Mouse (Mus musculus) CD4-positive, CD25-positive, alpha-beta regulatory T cell, adult 4 months (primary cell): Measurements from ENCODE around the gene Car10. TPM values are rescaled to one million over a fixed set of nuclear protein-coding genes. Genes with fewer than 3 reads are reported as not detected.

Experiments
- ATAC-seq: one replicate; pipeline ENCODE4 v1.8.0; 2017
- polyA plus RNA-seq, 2 experiments: library from polyadenylated mRNA; unstranded; fragments of 100-300 nt; shearing (Covaris generic); gene quantifications; one replicate each; pipeline ENCODE4 v1.2.1; 2017

Gene Car10
- polyA plus RNA-seq, 2 experiments from 2014 or later, result not detected

- ATAC-seq, result no peak
Observed at GRCm38 (mm10) chr11:93590652-93591051, 492.8 kb downstream of the Car10 start.

- no peak for ATAC-seq
Observed at GRCm38 (mm10) chr11:93594033-93594432, 496.2 kb downstream of the Car10 start.

- no peak for ATAC-seq
Observed at GRCm38 (mm10) chr11:93598175-93598574, 500.3 kb downstream of the Car10 start.

GRCm38 (mm10) chr11:93599755-93600154 is 501.9 kb downstream of the Car10 start:
- no peak for ATAC-seq

GRCm38 (mm10) chr11:93603575-93603974 is 505.7 kb downstream of the Car10 start:
- ATAC-seq, result no peak

- no peak for ATAC-seq
Observed at GRCm38 (mm10) chr11:93607111-93607510, 509.3 kb downstream of the Car10 start.

GRCm38 (mm10) chr11:93608716-93609115 is 510.9 kb downstream of the Car10 start:
- no peak for ATAC-seq

- ATAC-seq, result no peak
Observed at GRCm38 (mm10) chr11:93612071-93612470, 514.2 kb downstream of the Car10 start.

- ATAC-seq, result no peak
Observed at GRCm38 (mm10) chr11:93614851-93615250, 517.0 kb downstream of the Car10 start.

- no peak for ATAC-seq
Observed at GRCm38 (mm10) chr11:93623605-93624004, 525.8 kb downstream of the Car10 start.

GRCm38 (mm10) chr11:93639410-93639809 is 541.6 kb downstream of the Car10 start:
- ATAC-seq, result no peak

GRCm38 (mm10) chr11:93640954-93641353 is 543.1 kb downstream of the Car10 start:
- ATAC-seq, result no peak

GRCm38 (mm10) chr11:93642331-93642730 is 544.5 kb downstream of the Car10 start:
- no peak for ATAC-seq

- ATAC-seq, result no peak
Observed at GRCm38 (mm10) chr11:93643006-93643405, 545.2 kb downstream of the Car10 start.

GRCm38 (mm10) chr11:93643436-93643835 is 545.6 kb downstream of the Car10 start:
- ATAC-seq, result no peak

- ATAC-seq, result no peak
Observed at GRCm38 (mm10) chr11:93646216-93646615, 548.4 kb downstream of the Car10 start.
